Mouse (Mus musculus) kidney, postnatal 36 days (tissue): Measurements from ENCODE around the gene Hira.
"Not testable (repeated sequence)": the region's sequence is repeated elsewhere in the genome, so short reads cannot be mapped to it uniquely, and the experiment has no call there.

Experiments
- DNase-seq, 2 experiments: peaks; one replicate each; pipeline ENCODE4 v3.0.0; 2021 to 2022; ENCODE audit warnings: mixed read lengths in 2 of 2

Gene Hira

GRCm38 (mm10) chr16:18876442-18877308 is at the start of gene Hira, which contains the start of gene Mrpl40:
Gene Hira (plus strand): TSS chr16:18877037.
Gene Mrpl40 (minus strand): TSS chr16:18876862.
- peak; percentile 96 to 97 for DNase-seq

GRCm38 (mm10) chr16:18828630-18829029 is 48.2 kb upstream of the Hira start:
- peak in 1 of 2 experiments; percentile 8 for DNase-seq

GRCm38 (mm10) chr16:18829102-18829501 is 47.7 kb upstream of the Hira start:
- peak in 1 of 2 experiments; percentile 31 for DNase-seq

GRCm38 (mm10) chr16:18833486-18833885 is 43.4 kb upstream of the Hira start:
- no peak for DNase-seq

- DNase-seq = no peak
Observed at GRCm38 (mm10) chr16:18836073-18836467, 40.8 kb upstream of the Hira start.

GRCm38 (mm10) chr16:18836468-18837208 is 40.2 kb upstream of the Hira start, which contains the start of the genes 2510002D24Rik and Gm28539:
Gene 2510002D24Rik (plus strand): TSS chr16:18836578.
Gene Gm28539 (plus strand): TSS chr16:18836584.
- DNase-seq = peak; percentile 98

- DNase-seq = no peak
Observed at GRCm38 (mm10) chr16:18838346-18838745, 38.5 kb upstream of the Hira start.

GRCm38 (mm10) chr16:18846301-18846820 is 30.5 kb upstream of the Hira start:
- no peak for DNase-seq

GRCm38 (mm10) chr16:18849521-18850190 is 27.2 kb upstream of the Hira start:
- not testable (repeated sequence) for DNase-seq

- peak; percentile 40 to 77 for DNase-seq
Observed at GRCm38 (mm10) chr16:18858551-18858950, 18.3 kb upstream of the Hira start.

GRCm38 (mm10) chr16:18860186-18860585 is 16.7 kb upstream of the Hira start:
- DNase-seq = peak; percentile 42 to 54

- DNase-seq = not testable (repeated sequence)
Observed at GRCm38 (mm10) chr16:18870495-18870894, 6.3 kb upstream of the Hira start.

GRCm38 (mm10) chr16:18876091-18876441 is 771 bp upstream of the Hira start:
- no peak for DNase-seq

GRCm38 (mm10) chr16:18877386-18878090 is 701 bp downstream of the Hira start:
- DNase-seq = peak; percentile 61 to 74

GRCm38 (mm10) chr16:18878091-18878720 is 1.4 kb downstream of the Hira start:
- DNase-seq = no peak

GRCm38 (mm10) chr16:18884044-18884443 is 7.2 kb downstream of the Hira start:
- DNase-seq = no peak

- no peak for DNase-seq
Observed at GRCm38 (mm10) chr16:18893840-18894372, 17.1 kb downstream of the Hira start.

GRCm38 (mm10) chr16:18895249-18895648 is 18.4 kb downstream of the Hira start:
- no peak for DNase-seq

GRCm38 (mm10) chr16:18896429-18896828 is 19.6 kb downstream of the Hira start:
- DNase-seq = no peak

- DNase-seq = no peak
Observed at GRCm38 (mm10) chr16:18905648-18906047, 28.8 kb downstream of the Hira start.

- no peak for DNase-seq
Observed at GRCm38 (mm10) chr16:18916064-18916463, 39.2 kb downstream of the Hira start.
